Mouse (Mus musculus) cerebellum, postnatal 25 days (tissue): ENCODE measurements around the gene Ifna12.
"Not testable (repeated sequence)": the region's sequence is repeated elsewhere in the genome, so short reads cannot be mapped to it uniquely, and the experiment has no call there.

ENCODE experiments used
- DNase-seq, 2 experiments: peaks; one replicate each; pipeline ENCODE4 v3.0.0; 2021; ENCODE audit warnings: mixed read lengths in 2 of 2

The Ifna12 gene

GRCm38 (mm10) chr4:88603276-88603675 is at the start of gene Ifna12:
Gene Ifna12, minus strand, starts transcription at chr4:88603376.
- no peak for DNase-seq

DNA sequence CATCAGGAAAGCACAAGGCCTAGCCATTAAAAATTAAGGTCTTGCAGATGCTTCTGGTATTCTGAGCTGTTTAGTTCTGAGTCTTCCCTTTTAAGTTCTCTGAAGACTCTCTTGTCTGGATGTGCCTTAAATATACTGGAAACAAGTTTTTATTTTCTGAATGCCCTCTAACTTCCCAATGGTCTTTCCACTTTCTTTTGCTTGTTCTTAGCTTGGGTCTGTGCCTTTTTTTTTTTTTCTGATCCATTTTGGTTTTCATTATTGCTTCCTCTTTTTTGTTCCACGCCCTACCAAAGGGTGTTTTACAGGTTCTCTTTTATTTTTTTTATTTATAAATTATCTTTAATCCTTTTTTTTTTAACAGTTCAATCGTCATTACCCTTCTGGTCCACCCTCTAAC is 41.2 kb upstream of the Ifna12 start, which contains the start of gene Ifna13:
Ifna13 (minus strand) TSS at position 101 of the 400 bp plus-strand sequence.
- DNase-seq: no peak

- DNase-seq: no peak
Measured at GRCm38 (mm10) chr4:88642526-88642925, 39.4 kb upstream of the Ifna12 start.

GRCm38 (mm10) chr4:88641077-88641831 is 38.1 kb upstream of the Ifna12 start:
- DNase-seq: peak; percentile 93 to 95

GRCm38 (mm10) chr4:88640704-88641076 is 37.5 kb upstream of the Ifna12 start:
- DNase-seq: no peak

GRCm38 (mm10) chr4:88634311-88634710 is 31.1 kb upstream of the Ifna12 start, which contains the start of gene C87499:
Gene C87499, minus strand, starts transcription at chr4:88634411.
- DNase-seq: no peak

DNA sequence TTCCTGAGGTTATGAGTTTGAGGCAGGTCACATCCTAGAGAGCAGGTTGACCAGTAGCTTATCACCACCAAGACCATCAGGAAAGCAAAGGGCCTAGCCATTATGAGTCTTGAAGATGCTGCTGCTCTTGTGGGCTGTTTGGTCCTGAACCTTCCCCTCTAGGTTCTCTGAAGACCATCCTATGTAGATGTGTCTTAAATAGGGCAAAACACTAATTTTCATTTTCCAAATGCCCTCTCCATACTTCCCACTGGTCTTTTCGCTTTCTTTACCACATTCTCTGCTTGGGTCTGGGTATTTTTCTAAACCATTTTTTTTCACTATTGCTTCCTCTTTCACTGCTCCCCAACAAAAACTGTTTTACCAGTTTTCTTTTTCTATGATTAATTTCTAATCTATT is 10.9 kb downstream of the Ifna12 start, which contains the start of gene Ifna9:
Ifna9 (minus strand) TSS at position 101 of the 400 bp plus-strand sequence.
- no peak for DNase-seq

DNA sequence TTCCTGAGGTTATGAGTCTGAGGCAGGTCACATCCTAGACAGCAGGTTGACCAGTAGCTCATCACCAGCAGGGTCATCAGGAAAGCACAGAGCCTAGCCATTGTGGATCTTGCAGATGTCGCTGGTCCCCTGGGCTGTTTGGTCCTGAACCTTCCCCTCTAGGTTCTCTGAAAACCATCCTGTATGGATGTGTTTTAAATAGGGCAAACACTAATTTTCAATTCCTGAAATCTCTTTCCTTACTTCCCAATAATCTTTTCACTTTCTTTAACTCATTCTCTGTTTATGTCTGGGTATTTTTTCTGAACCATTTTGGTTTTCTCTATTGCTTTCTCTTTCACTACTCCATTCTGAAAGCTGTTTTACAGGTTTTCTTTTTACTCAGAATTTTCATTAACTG is 31.5 kb downstream of the Ifna12 start, which contains the start of gene Ifna14:
Ifna14 (minus strand) TSS at position 101 of the 400 bp plus-strand sequence.
- DNase-seq: no peak

GRCm38 (mm10) chr4:88561791-88562190 is 41.4 kb downstream of the Ifna12 start:
- DNase-seq: peak; percentile 75 to 80

GRCm38 (mm10) chr4:88558145-88558544 is 45.0 kb downstream of the Ifna12 start, which contains the start of gene Ifna15:
Gene Ifna15, minus strand, starts transcription at chr4:88558245.
- DNase-seq: not testable (repeated sequence)
